ENCODE assay signal across 22 mouse cellular contexts in the genomic region with DNA sequence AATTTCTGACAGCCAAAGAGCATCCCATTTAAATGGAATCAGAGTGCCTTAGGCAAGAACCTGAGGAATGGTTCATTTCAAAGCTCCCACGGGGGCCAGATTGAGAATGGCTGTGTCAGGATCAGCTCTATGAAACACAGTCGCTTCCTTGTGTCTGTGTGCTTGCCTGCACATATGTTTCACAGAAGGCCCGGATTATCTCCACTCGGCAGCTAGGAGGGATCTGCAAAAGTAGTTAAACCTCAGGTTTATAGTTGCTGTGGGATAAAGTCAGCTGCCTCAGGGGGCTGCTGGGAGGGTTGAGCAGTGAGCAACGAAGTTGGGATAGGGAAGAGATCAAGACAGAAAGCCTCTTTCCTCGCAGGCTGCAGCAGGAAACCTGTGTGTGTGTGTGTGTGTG.
DNase-seq lines count a peak whose midpoint lies in the region; ATAC-seq and TF ChIP-seq lines count a peak whose summit lies in the region.
"Had no signal": no experiment of that assay in that cellular context is flagged by ENCODE, and none has a peak within 500 bp of the region (broad histone marks: within the 10 kb centered on the region; RNA-seq: fewer than 3 reads in every experiment).

No protein-coding gene starts in this region.

- H3K27me3 ChIP-seq in embryonic facial prominence, embryonic 13.5 days: no peaks in the 10 kb centered on the region
- H3K27me3 ChIP-seq in limb, embryonic 14.5 days (ENCODE audit: control insufficient read depth, insufficient read depth, low read length): no peaks in the 10 kb centered on the region
- H3K27me3 ChIP-seq: forebrain, embryonic 15.5 days; heart, embryonic 13.5 days; liver, embryonic 12.5 days; Patski had no signal

- peak; percentile 16 to 49 for DNase-seq in layer of hippocampus, adult 18-20 months (ENCODE audit: low spot score in 2 of 2)
- no peak for DNase-seq in layer of hippocampus, postnatal 10 days (ENCODE audit: low spot score in 2 of 2)
- DNase-seq in embryo, embryonic 11.5 days (ENCODE audit: low read depth, low spot score): peak; percentile 14
- DNase-seq in limb, embryonic 14.5 days (ENCODE audit: low spot score): peak; percentile 59
- no peak for DNase-seq in thymus, postnatal 10 days (ENCODE audit: low spot score in 2 of 2)
- no peak for DNase-seq in kidney, postnatal 10 days
- DNase-seq: adrenal gland, postnatal 14 days; cerebellum, postnatal 10 days; heart, adult 11 months; heart, postnatal 4 days; kidney, adult 8-10 months; kidney, postnatal 4 days; lung, embryonic 14.5 days; lung, postnatal 4 days; thymus, postnatal 4 days had no signal

- peaks cover 26% of the 10 kb centered on the region for H3K4me1 ChIP-seq in embryonic facial prominence, embryonic 13.5 days
- H3K4me1 ChIP-seq in limb, embryonic 14.5 days (ENCODE audit: control insufficient read depth, insufficient read depth, low read length): peaks cover 16% of the 10 kb centered on the region
- H3K4me1 ChIP-seq: heart, embryonic 13.5 days; liver, embryonic 12.5 days had no signal

- H3K27ac ChIP-seq in embryonic facial prominence, embryonic 13.5 days: peak overlapping the region; percentile 79
- H3K27ac ChIP-seq in limb, embryonic 14.5 days (replicated peaks; ENCODE audit: low read depth, low read length): peak overlapping the region; percentile 74
- H3K27ac ChIP-seq: forebrain, embryonic 15.5 days; heart, embryonic 13.5 days; liver, embryonic 12.5 days had no signal

- no peak overlapping the region for H3K4me3 ChIP-seq in embryonic facial prominence, embryonic 13.5 days
- H3K4me3 ChIP-seq in limb, embryonic 14.5 days (replicated peaks; ENCODE audit: low read length): no peak overlapping the region
- H3K4me3 ChIP-seq: forebrain, embryonic 15.5 days; heart, embryonic 13.5 days; liver, embryonic 12.5 days had no signal

- no peak for TF ChIP-seq POLR2A in limb, embryonic 14.5 days (IDR thresholded peaks at IDR 0.05; ENCODE audit: borderline replicate concordance, extremely low read depth, insufficient read depth, insufficient read length)

- H3K36me3 ChIP-seq in embryonic facial prominence, embryonic 13.5 days: 0 out of 2 replicates have a peak, but pooled peaks cover 3% of the 10 kb centered on the region
- H3K36me3 ChIP-seq in limb, embryonic 14.5 days (ENCODE audit: control insufficient read depth, insufficient read depth, low read length): no peaks in the 10 kb centered on the region
- H3K36me3 ChIP-seq: forebrain, embryonic 15.5 days; heart, embryonic 13.5 days; liver, embryonic 12.5 days had no signal

- WGBS in embryonic facial prominence, embryonic 13.5 days: 26% methylated on average over 6 of the region's 6 CpGs
- WGBS in limb, embryonic 14.5 days: 8% methylated on average over 6 of the region's 6 CpGs

- no peak for ATAC-seq in embryonic facial prominence, embryonic 13.5 days (ENCODE audit: insufficient number of reproducible peaks, insufficient read depth, low FRiP score, low TSS enrichment, low read depth)
- ATAC-seq in limb, embryonic 14.5 days (ENCODE audit: low FRiP score, low read depth): peak; percentile 83
- ATAC-seq: activated CD4-positive, CD25-positive, alpha-beta regulatory T cell, adult 4 months; forebrain, embryonic 15.5 days; liver, embryonic 12.5 days; Patski had no signal

- no peaks in the 10 kb centered on the region for H3K9me3 ChIP-seq in embryonic facial prominence, embryonic 13.5 days
- H3K9me3 ChIP-seq in limb, embryonic 14.5 days (ENCODE audit: control insufficient read depth, low read length): no peaks in the 10 kb centered on the region
- H3K9me3 ChIP-seq: forebrain, embryonic 15.5 days; heart, embryonic 13.5 days; liver, embryonic 12.5 days had no signal

- H3K4me2 ChIP-seq in embryonic facial prominence, embryonic 13.5 days: no peak overlapping the region
- H3K4me2 ChIP-seq in limb, embryonic 14.5 days (replicated peaks; ENCODE audit: low read depth, low read length, severe bottlenecking): no peak overlapping the region
- H3K4me2 ChIP-seq: forebrain, embryonic 15.5 days; heart, embryonic 13.5 days; liver, embryonic 12.5 days; lung, embryonic 14.5 days; midbrain, embryonic 11.5 days had no signal

- H3K9ac ChIP-seq in embryonic facial prominence, embryonic 13.5 days: no peak overlapping the region
- H3K9ac ChIP-seq in limb, embryonic 14.5 days (ENCODE audit: low read depth, low read length, severe bottlenecking): no peak overlapping the region
- H3K9ac ChIP-seq: forebrain, embryonic 15.5 days; heart, embryonic 13.5 days; liver, embryonic 12.5 days; lung, embryonic 14.5 days had no signal

Comparison
In these comparisons a context has a peak if more than half of its experiments do, and no peak if none do; other contexts are left out.
1. DNase-seq: peak in layer of hippocampus, adult 18-20 months (2 of 2), embryo, embryonic 11.5 days (single experiment) and limb, embryonic 14.5 days (single experiment); none in layer of hippocampus, postnatal 10 days (0 of 2), thymus, postnatal 10 days (0 of 2) and kidney, postnatal 10 days (single experiment).